Mouse (Mus musculus): Measurements from ENCODE around the gene Ccdc115.

- no peak for TF ChIP-seq POLR2A (IDR thresholded peaks at IDR 0.05; ENCODE audit: insufficient read depth, low read depth, low read length)
- no peak for TF ChIP-seq CTCF (IDR thresholded peaks at IDR 0.05; ENCODE audit: insufficient read depth, low read depth, low read length)
Observed at GRCm38 (mm10) chr1:34435371-34436120, 3.9 kb downstream of the Ccdc115 start.
